Mouse (Mus musculus) erythroblast, adult 5-6 weeks (primary cell): ENCODE measurements around the gene Mrpl24. TPM values are rescaled to one million over a fixed set of nuclear protein-coding genes. Genes with fewer than 3 reads are reported as not detected.
"Not testable (repeated sequence)": the region's sequence is repeated elsewhere in the genome, so short reads cannot be mapped to it uniquely, and the experiment has no call there.

ENCODE experiments used
- ATAC-seq: replicated peaks from 2 replicates; pipeline ENCODE4 v1.8.0; 2016; ENCODE audit warnings: moderate number of reproducible peaks, mild to moderate bottlenecking, moderate TSS enrichment, inconsistent platforms; ENCODE audit not compliant: poor library complexity, low FRiP score, severe bottlenecking
- total RNA-seq, 2 experiments: library from RNA; stranded (forward) in 1 of 2; stranded (reverse) in 1 of 2; fragments of 150-400 nt in 1 of 2; fragments of 200-764, 138-1000 nt in 1 of 2; gene quantifications; 2 replicates each; pipeline versions ENCODE4 v1.2.3 to v1.2.4; 2015 to 2017; ENCODE audit warnings: low replicate concordance in 2 of 2

Mrpl24 gene
- total RNA-seq (2015; ENCODE audit: low replicate concordance) (24.0 and 39.1 TPM in 2 replicates), total RNA-seq (2017; ENCODE audit: low replicate concordance) (16.0 and 23.0 TPM in 2 replicates)

DNA sequence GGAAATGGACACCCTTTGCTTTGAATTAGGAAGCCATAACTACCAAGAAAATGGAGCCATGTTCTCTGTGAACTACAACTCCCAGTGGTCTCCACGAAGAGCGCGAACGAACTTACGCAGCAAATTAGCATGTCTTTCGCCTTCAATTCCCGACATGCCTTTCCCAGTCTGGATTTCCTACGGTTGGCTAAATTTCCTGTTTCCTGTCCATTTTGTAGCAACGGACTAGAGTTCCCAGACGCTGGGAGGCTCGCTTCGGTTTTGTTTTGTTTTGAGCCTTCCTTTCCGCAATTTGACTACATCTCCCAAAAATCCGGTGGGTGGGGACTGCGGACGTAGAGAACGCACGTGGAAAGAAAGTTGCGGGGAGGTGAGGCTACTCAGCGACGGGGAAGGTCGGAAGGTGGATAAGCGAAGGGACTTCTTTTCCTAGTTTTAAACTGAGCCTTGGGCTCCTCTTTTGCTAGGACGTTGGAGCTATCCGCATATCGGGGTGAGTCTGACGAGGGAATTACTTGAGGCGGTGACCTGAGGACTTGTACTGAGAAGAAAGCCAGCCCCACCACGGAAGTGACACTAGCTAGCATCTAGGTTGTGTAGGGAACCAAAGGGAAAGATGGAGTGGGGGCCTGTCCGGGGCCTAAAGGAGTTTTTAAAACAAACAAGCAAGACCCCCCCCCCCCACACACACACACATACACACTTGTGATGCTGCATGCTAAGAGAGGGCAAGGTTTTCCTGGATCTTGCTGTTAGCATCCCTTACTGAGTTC is at the start of gene Mrpl24:
Mrpl24 (plus strand) TSS at position 171 of the 773 bp plus-strand sequence.
- peak; percentile 89 for ATAC-seq

DNA sequence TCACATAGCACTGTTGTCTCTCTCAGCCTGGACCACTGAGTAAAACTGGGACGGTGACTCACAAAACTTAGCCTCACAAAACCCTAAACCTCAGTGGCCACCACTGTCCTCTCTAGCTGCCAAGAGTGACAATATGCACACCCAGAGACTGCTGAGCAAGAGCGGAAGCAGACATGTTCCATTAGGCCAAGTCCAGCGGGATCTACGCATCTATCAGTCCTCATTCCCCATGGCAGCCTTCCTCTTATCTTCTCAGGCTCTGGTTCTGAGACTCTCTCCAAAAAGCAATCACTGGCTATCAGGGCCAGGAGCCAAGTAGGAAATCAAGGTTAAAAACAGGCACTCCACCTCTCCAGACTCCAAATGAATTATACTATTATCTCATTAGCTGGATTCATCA is 41.6 kb upstream of the Mrpl24 start:
- ATAC-seq: no peak

DNA sequence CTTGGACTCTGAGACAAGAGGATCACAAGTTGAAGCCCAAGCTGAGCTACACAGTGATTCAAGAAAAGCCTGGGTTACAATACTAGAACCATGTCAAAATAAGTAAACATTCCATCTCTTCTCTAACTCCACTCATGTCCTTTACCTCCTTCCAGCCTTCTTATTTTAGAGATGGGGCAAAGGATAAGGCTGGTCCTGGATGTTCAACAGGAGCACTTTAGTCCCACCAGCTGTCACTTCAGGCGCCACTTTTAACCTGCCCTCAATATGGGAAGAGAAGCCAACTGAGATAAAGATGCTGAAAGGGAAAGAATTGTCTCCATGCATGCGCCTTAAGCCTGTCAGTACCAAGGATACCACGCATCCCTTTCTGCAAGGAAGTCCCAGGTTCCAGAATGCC is 35.0 kb upstream of the Mrpl24 start:
- ATAC-seq: no peak

DNA sequence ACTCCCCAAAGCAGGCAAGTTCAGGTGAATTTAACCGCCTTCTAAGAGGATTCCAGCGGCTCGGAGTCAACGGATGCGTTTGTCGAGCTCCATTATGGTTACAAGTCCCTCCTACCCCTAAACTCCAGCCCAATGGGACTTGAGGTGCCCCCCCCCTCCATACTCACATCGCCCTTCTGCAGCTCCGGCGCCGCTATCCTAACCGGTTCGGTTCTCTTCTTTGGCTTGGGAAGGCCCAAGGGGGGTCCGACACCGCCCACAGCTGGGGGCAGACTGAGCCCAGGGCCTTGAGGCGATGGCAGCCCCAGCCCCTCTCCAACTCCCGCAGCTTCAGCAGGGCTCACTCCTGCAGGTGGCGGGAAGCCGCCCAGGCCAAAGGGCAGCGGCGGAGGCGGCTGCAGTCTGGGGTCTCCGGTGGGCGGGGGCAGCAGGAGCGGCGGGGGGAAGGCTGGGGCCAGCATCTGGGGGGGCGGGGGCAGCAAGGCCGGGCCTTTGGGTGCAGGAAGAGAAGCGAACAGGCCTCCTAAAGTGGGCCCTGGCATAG is 34.5 kb upstream of the Mrpl24 start:
- peak; percentile 11; the same call in 1 of the 2 replicates for ATAC-seq

DNA sequence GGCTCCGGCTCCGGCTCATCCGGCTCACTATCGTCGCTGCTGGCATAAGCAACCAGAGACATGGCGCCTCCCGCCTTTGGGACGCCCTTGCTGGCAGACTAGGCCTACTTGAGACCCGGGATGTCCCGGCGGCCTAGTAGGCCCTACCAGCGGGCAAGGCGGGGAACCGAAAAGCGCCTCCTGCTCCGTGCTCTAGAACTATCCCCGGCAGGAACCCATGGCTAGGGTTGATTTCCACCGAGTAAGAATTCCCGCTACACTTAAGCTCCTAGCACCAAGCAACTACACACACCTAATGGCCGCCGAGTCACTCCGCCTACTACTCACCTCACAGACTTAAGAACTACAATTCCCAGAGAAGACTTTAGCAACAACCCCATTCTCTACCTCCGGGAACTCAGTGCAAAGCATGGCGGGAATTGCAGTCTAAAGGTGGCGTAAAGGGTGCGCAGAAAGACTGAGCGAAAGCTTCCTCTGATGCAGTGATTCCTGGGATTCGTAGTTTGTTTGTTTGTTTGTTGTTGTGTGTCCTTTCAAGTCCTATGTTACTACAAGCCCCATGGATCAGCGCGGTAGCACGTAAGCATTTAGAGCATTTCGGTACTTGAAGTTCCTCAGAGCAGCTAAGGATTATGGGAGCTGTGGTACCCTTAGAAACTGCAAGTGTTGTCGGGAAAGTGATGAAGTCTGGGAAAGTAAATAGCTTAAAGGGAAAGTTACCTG is 33.9 kb upstream of the Mrpl24 start, which contains the start of gene Prcc:
Prcc (minus strand) TSS at position 328 of the 723 bp plus-strand sequence.
- ATAC-seq: peak; percentile 94

DNA sequence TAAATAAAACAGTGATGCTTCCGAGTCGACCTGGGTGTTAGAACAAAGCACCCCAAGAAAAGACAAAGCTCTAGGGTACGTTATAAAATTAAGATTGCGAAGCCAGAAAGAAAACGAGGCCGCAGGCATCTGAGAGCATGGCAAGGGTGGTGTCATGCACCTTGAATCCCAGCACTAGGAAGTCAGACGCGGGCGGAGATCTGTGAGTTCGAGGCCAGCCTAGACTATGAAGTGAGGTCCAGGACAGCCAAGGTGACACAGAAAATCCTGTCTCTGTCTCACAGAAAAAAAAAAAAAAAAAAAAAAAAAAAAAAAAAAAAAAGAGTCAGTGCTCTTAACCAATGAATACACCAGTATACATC is 33.3 kb upstream of the Mrpl24 start:
- ATAC-seq: peak; percentile 31

DNA sequence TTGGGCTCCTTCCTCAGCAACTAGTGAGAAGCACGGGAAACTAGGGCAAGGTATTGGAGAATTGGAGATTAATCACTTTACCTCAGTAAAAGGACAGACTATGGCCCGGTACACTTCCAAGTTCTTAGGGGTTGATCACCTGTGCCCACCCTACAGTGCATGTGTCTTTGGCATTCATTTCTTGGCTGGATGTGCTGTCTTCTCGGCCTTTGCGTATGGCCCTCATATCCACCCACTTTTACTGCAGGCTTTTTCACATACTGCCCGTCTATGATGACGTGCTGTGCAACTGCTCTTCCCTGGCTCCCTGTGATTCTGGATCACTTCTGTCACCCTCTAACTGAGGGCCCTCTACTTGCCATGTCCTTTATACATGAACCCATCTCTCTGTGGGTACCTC is 32.9 kb upstream of the Mrpl24 start:
- no peak for ATAC-seq

DNA sequence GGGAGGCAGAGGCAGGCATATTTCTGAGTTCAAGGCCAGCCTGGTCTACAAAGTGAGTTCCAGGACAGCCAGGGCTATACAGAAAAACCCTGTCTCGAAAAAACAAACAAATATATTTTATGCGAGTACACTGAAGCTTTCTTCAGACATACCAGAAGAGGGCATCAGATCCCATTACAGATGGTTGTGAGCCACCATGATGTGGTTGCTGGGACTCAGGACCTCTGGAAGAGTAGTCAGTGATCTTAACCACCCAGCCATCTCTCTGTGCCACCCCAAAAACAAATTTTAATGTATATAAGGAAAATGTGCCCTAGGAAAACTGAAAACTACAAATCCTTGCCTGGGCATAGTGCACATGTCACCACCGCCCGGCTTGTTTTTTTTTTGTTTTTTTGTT is 31.9 kb upstream of the Mrpl24 start:
- not testable (repeated sequence) for ATAC-seq

DNA sequence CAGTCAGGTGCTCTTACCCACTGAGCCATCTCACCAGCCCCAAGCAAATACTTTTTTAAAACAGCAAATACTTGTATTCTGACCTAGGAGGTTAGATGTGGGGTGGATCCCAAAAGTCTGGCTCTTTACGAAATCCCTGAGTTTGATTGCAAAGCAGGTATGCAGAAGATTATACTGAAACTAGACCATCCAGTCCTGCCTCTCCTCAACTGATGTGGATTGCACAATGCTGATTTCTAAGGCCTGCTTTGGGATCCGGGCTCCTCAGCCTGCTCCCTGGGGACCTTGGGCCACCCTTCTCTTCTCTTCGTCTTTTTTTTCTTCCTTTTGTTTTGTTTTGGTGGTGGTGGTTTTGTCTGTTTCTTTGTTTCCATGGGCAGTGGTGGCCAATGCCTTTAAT is 27.8 kb upstream of the Mrpl24 start:
- no peak for ATAC-seq

DNA sequence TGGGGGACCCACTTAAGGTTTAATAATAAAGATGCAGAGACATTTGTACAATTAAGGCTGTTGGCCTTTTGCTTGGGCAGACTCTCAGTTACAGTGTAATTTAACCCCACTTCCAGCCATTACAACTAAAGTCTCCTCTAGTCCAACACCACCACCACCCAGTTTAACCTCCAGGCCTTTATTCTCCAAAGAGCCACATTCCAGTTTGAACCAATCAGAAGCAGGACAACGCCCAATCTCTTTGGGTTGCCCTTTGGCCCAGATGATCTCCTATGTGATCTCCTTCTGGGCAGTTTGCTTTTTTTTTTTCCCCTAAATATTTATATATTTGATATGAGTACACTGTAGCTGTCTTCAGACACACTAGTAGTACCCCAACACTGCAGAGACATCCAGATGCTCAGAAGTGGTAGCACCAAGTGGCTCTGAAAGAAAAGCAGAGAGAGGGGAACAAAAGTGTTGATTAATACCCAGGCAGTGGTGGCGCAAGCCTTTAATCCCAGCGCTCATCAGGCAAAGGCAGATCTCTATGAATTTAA is 25.9 kb upstream of the Mrpl24 start:
- peak; percentile 64 for ATAC-seq

DNA sequence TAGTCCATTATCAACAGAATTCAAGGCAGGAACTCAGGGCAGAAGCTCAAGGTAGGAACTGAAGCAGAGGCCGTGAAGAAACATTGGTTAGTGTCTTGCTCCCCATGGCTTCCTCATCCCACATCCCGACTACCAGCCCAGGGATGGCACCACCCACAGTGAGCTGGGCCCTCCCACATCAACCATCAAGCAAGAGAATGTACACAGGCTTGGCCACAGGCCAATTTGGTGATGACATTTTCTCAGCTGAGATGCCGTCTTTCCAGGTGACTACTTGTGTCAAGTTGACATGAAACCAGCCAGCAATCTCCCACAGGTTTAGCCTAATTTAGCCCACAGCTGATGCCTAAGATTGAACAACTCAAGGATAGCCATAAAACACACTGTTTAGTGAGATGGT is 20.0 kb upstream of the Mrpl24 start:
- ATAC-seq: no peak

DNA sequence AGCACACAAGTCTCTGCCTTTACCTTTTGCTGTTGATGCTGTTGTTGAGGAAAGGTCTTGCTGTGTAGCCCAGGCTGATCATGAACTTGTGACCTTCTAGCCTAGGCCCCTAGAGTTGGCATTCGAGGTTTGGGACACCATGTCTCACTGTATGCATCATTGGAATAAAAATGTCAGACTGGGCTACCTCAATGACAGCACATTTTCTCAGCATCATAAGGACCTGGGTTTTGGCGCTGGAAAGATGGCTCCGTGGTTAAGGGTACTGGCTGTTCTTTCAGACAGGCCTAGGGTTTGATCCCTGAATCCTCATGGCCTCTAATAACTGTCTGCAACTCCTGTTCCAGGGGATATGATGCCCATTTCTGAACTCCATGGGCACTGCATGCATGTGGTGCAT is 19.5 kb upstream of the Mrpl24 start:
- no peak for ATAC-seq

DNA sequence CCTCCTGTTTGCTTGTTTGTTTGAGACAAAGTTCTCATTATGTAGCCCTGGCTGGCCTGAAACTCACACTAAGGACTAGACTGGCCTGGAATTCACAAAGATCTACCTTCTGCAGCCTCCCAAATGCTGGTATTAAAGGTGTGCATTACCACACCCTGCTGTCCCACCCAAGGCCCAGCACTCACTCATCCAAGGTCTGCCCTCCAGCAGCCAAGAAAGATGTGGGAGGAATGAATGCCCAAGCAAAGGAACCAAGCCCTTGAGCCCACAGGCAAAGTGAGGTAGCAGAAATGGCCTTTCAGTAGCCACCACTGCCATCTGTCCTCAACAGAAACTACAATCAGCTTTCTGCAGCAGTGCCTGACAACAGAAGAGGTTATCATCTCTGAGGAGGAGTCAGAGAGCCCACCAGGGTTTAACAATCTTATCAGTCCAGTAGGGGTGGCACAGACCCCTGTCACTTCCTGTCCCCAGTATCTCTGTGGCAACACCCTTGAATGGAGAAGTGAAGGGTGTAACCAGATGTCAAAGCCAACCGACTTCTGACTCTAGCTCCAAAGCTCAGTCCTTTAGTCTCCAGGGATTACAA is 18.2 kb upstream of the Mrpl24 start:
- peak; percentile 80 for ATAC-seq

DNA sequence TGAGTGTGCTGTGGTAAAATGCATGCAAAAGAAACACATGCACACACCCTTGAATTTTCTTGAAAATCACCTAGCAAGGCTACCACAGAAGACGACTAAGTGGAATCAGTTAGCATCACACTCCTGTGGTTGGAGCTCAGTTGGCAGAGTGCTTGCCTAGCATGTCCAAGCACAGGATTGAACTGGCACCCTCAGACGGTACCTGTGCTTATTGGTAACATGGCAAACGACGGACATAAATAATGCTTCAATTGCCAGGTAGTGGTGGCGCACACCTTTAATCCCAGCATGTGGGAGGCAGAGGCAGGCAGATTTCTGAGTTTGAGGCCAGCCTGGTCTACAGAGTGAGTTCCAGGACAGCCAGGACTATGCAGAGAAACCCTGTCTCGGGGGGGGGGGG is 17.3 kb upstream of the Mrpl24 start:
- ATAC-seq: not testable (repeated sequence)

DNA sequence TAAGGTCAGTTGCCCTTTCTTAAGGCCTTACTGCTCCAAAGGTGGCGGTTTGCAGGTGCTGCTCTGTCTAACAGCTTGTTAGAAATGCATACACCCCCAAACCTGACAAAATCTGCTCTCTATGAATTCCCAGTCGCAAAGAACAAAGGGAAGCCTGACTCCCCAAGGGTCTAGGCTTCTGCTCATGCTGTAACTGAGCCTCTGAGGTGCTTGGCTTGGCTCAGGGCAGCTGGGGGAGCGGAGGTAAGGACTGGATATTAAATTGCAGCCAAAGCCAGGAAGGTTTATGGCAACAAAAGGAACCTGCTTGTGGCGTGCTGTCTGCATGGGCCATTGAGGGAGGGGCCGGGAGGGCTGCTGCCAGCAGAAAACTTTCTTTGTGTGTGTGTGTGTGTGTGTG is 15.5 kb upstream of the Mrpl24 start:
- no peak for ATAC-seq

DNA sequence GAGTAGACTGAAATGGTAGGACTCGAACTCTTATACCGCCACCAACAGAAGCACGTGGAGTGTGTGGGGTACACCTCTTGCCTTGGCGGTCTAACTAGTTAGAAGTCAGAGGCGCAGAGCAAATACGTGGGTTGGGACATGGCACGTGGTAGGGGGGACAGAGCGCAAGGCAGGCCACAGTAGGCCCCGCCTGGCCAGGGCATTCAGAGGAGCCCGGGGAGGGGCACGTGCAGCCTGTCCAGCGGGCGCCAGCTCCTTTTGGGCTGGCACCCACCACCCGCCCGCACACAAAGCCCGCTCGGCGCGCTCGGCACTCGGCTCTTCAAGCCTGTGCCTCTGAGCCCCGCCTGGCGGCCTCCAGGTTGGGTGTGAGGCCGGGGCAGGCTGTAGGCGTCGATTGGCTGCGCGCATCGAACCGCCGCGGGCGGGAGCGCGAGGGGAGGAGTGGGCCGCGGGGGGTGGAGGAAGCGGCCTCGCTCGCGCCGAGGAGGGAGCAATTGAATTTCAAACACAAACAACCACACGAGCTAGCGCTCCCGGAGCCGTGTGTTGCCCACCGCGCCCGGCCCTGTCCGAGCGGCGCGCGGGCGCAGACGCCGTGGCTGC is 13.3 kb upstream of the Mrpl24 start, which contains the start of gene Hdgf:
Hdgf (plus strand) TSS at position 442 of the 606 bp plus-strand sequence.
- ATAC-seq: peak; percentile 85

DNA sequence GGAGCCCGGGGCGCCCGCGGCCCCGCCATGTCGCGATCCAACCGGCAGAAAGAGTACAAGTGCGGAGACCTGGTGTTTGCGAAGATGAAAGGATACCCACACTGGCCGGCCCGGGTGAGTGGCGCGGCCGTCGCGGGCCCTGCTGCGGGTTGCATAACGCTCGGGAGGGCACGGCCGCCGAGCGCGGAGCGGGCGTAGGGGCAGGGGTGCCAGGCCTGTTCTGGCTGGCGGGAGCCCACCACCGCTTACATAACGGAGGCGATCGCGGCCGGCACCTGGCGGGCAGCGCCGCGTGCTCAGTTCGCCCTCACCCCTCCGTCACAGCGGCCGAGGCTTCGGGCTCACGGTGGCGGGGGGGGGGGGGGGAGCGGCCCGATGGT is 12.7 kb upstream of the Mrpl24 start:
- ATAC-seq: no peak

DNA sequence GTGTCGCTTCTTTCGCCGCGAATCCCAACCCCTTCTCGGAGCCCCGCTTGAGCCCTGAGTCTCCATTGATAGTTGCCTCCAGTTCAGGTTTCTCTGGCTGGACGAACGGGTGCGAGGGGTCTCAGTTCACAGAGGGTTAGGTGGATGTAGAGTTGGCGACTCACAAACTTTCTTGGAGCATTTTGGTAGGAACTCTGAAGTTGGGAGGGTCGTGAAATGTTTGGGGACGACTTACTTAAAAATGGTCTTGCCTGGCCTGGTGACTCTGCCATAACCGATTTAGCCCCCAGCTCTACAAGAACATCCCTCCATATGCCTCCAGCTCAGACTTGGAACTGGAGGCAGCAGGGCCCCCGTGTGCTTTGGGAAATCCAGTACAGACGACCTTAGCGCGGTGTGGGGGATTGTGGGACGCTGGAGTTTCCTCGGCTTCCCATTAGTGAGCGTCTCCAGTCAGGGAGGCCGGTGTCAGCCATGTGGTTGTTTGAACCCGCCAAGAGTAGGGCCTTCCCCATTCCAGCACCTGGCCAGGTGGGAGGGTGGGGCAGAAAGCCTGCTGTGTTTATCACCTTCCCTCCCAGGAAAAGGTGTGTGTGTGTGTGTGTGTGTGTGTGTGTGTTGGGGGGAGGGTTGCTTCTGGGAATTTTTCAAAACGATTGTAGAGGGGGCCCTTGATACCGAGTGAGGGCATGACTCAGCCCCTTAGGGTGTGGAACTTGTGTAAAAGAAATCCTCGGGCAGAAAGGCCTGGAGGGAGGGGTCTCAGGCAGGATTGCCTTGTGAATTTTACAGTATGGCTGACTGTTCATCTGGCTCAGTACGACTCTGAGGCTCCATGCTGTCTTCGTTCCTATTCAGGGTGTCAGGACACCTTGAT is 12.1 kb upstream of the Mrpl24 start:
- peak; percentile 35 for ATAC-seq

DNA sequence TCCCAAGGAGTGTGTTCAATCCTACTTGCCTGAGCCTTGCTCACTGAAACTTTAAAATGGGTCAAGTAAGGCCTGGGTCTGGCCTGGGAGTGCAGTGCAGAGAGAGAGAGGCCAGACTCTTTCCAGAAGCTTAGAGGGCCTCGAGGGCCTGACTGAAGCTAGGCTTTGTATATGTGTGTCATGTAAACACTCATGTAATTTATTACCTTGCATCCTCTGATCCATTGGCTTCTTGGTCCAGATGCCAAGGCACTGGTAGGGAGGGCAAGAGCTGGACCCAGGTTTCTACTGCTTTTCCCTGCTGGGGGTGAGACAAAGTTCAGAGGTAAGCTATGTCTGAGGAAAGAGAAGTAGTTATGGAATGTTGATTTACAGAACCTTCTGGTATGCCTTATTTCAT is 11.4 kb upstream of the Mrpl24 start:
- ATAC-seq: 0 out of 2 replicates have a peak, but pooled peaks have one; percentile 5
